Mouse (Mus musculus) MEL (cell line): ENCODE measurements at regions not wholly inside any gene's neighbourhood (a gene's known extent, or its start where the extent isn't known, plus 50 kb on each side); places are given as distances from the start of the nearest gene placed in this dataset.

Experiments
- CTCF ChIP-seq, 3 experiments: IDR thresholded peaks in 2 of 3; conservative IDR thresholded peaks in 1 of 3; 2 replicates each; pipeline ENCODE4 v1.5.1; 2011 to 2012; ENCODE audit warnings: low read length in 3 of 3, low read depth in 2 of 3, mild to moderate bottlenecking in 2 of 3, improper control_type of control experiment in 1 of 3, inconsistent platforms in 1 of 3, mixed read lengths in 1 of 3, moderate library complexity in 1 of 3; ENCODE audit not compliant: control insufficient read depth in 1 of 3, insufficient read depth in 1 of 3, poor library complexity in 1 of 3, severe bottlenecking in 1 of 3
- MEF2A ChIP-seq: IDR thresholded peaks from 2 replicates; pipeline ENCODE4 v1.6.1; 2014; ENCODE audit warnings: low read depth, mild to moderate bottlenecking, inconsistent platforms, low read length, improper control_type of control experiment; ENCODE audit not compliant: poor library complexity, insufficient replicate concordance, severe bottlenecking; ENCODE audit errors: extremely low read depth
- RAD21 ChIP-seq: IDR thresholded peaks from 2 replicates; pipeline ENCODE4 v1.6.1; 2011; ENCODE audit warnings: mild to moderate bottlenecking, low read depth, low read length, improper control_type of control experiment

GRCm38 (mm10) chrX:19167121-19167853, 313.8 kb downstream of the Tex13c3 start:
- TF ChIP-seq CTCF (IDR thresholded peaks at IDR 0.05 in 2 of 3, conservative IDR thresholded peaks at IDR 0.05 in 1 of 3; ENCODE audit: control insufficient read depth in 1 of 3, insufficient read depth in 1 of 3, low read depth in 2 of 3, low read length in 3 of 3, poor library complexity in 1 of 3, severe bottlenecking in 1 of 3) (no peak), MEF2A (no peak), RAD21 (no peak)
